Mouse (Mus musculus) liver, embryonic 11.5 days (tissue): Measurements from ENCODE around the gene Cdk9. TPM values are rescaled to one million over a fixed set of nuclear protein-coding genes. Genes with fewer than 3 reads are reported as not detected.

Experiments used
- ATAC-seq: fragments of 200-750 bp; cut with Nextera tagmentation; replicated peaks from 2 replicates; pipeline ENCODE4 v1.8.0; 2017; ENCODE audit warnings: moderate number of reproducible peaks, mild to moderate bottlenecking, moderate TSS enrichment, moderate library complexity; ENCODE audit not compliant: low FRiP score
- DNase-seq: peaks from one replicate; pipeline ENCODE4 v3.0.0-alpha.2; 2017; ENCODE audit warnings: low spot score
- H3K27ac ChIP-seq: fragments of 300-500 bp; sonication (generic); 2 replicates; pipeline ENCODE4 v1.5.1; 2014; ENCODE audit warnings: mild to moderate bottlenecking, low read depth, low read length, control low read depth
- H3K27me3 ChIP-seq: fragments of 300-500 bp; sonication (generic); replicated peaks from 2 replicates; pipeline ENCODE4 v1.6.1; 2014; ENCODE audit warnings: low read length, mixed read lengths; ENCODE audit not compliant: control insufficient read depth, insufficient read depth
- H3K36me3 ChIP-seq: fragments of 300-500 bp; sonication (generic); 2 replicates; pipeline ENCODE4 v1.6.1; 2014; ENCODE audit warnings: mild to moderate bottlenecking, low read length, moderate library complexity, mixed read lengths; ENCODE audit not compliant: control insufficient read depth, insufficient read depth
- H3K4me1 ChIP-seq: fragments of 300-500 bp; sonication (generic); replicated peaks from 2 replicates; pipeline ENCODE4 v1.6.1; 2014; ENCODE audit warnings: low read length, mixed read lengths; ENCODE audit not compliant: control insufficient read depth, insufficient read depth
- H3K4me2 ChIP-seq: fragments of 300-500 bp; sonication (generic); 2 replicates; pipeline ENCODE4 v1.6.1; 2014; ENCODE audit warnings: mild to moderate bottlenecking, control low read depth, moderate library complexity
- H3K4me3 ChIP-seq: fragments of 300-500 bp; sonication (generic); 2 replicates; pipeline ENCODE4 v1.5.1; 2014; ENCODE audit warnings: low read depth, low read length, control low read depth
- H3K9ac ChIP-seq: fragments of 300-500 bp; sonication (generic); 2 replicates; pipeline ENCODE4 v1.6.1; 2014; ENCODE audit warnings: low read depth, low read length, control low read depth
- H3K9me3 ChIP-seq: fragments of 300-500 bp; sonication (generic); 2 replicates; pipeline ENCODE4 v1.6.1; 2016; ENCODE audit warnings: low read length, inconsistent platforms, mixed read lengths; ENCODE audit not compliant: control insufficient read depth
- WGBS: fragments of 180-500 bp; shearing (Covaris S2); extraction: QIAGEN DNeasy Blood & Tissue Kit; methylation state at CpG from one replicate; pipeline ENCODE4 v1.1.7; 2014; 5-methylcytosine and 5-hydroxymethylcytosine counted together
- polyA plus RNA-seq: library from polyadenylated mRNA; unstranded; fragments of >200 nt; fragmentation: Nextera tagmentation; extraction: Ambion mirVana; gene quantifications from 2 replicates; pipeline ENCODE4 v1.2.1, GENCODE M21; 2014

Gene Cdk9
- polyA plus RNA-seq, 1 experiment from 2014 or later = 83.4 TPM

GRCm38 (mm10) chr2:32718761-32719160 is 5.9 kb upstream of the Cdk9 start:
- Histone ChIP-seq H3K36me3 (no peaks in the 10 kb centered on the region), H3K4me2 (no peak overlapping the region), H3K27ac (no peak overlapping the region), H3K9ac (no peak overlapping the region), H3K4me1 (peaks cover 28% of the 10 kb centered on the region), H3K27me3 (no peaks in the 10 kb centered on the region), H3K9me3 (no peaks in the 10 kb centered on the region; the same call in 1 of the 2 replicates), H3K4me3 (no peak overlapping the region)
- DNase-seq = no peak
- ATAC-seq = no peak
- 64% methylated on average over 9 of the region's 9 CpGs for WGBS

- H3K9ac ChIP-seq = peak overlapping the region; percentile 10; the same call in 1 of the 2 replicates
- 32% methylated on average over 4 of the region's 4 CpGs for WGBS
- peak overlapping the region; percentile 70 for H3K27ac ChIP-seq
- no peaks in the 10 kb centered on the region; the same call in 1 of the 2 replicates for H3K9me3 ChIP-seq
- no peak overlapping the region for H3K4me3 ChIP-seq
- no peak for DNase-seq
- H3K4me1 ChIP-seq = peaks cover 31% of the 10 kb centered on the region
- peaks cover 11% of the 10 kb centered on the region for H3K36me3 ChIP-seq
- H3K4me2 ChIP-seq = peak overlapping the region; percentile 20; the same call in 1 of the 2 replicates
- ATAC-seq = no peak
- H3K27me3 ChIP-seq = no peaks in the 10 kb centered on the region
These were observed 2.1 kb upstream of the Cdk9 start for GRCm38 (mm10) chr2:32714987-32715425.

- peaks cover 31% of the 10 kb centered on the region for H3K4me1 ChIP-seq
- WGBS = 32% methylated on average over 11 of the region's 11 CpGs
- 0 out of 2 replicates have a peak overlapping the region, but pooled peaks have one; percentile 25 for H3K9ac ChIP-seq
- H3K4me3 ChIP-seq = 0 out of 2 replicates have a peak overlapping the region, but pooled peaks have one; percentile 89
- no peak for DNase-seq
- ATAC-seq = no peak
- H3K4me2 ChIP-seq = peak overlapping the region; percentile 76
- H3K9me3 ChIP-seq = no peaks in the 10 kb centered on the region; the same call in 1 of the 2 replicates
- H3K36me3 ChIP-seq = peaks cover 17% of the 10 kb centered on the region
- peak overlapping the region; percentile 94; the same call in 1 of the 2 replicates for H3K27ac ChIP-seq
- H3K27me3 ChIP-seq = no peaks in the 10 kb centered on the region
These were observed 1.5 kb upstream of the Cdk9 start for GRCm38 (mm10) chr2:32714117-32714986.

GRCm38 (mm10) chr2:32712586-32712933 is 316 bp downstream of the Cdk9 start:
- Histone ChIP-seq H3K27me3 (no peaks in the 10 kb centered on the region), H3K4me1 (peaks cover 31% of the 10 kb centered on the region), H3K27ac (peak overlapping the region; percentile 94), H3K9ac (peak overlapping the region; percentile 80), H3K4me3 (peak overlapping the region; percentile 89), H3K9me3 (no peaks in the 10 kb centered on the region; the same call in 1 of the 2 replicates), H3K36me3 (peaks cover 30% of the 10 kb centered on the region), H3K4me2 (peak overlapping the region; percentile 76)
- WGBS = under 1% methylated on average over 34 of the region's 44 CpGs
- DNase-seq (peak; percentile 95), ATAC-seq (peak; percentile 87)

GRCm38 (mm10) chr2:32712108-32712551 is 746 bp downstream of the Cdk9 start:
- WGBS = under 1% methylated on average over 41 of the region's 41 CpGs
- H3K27ac ChIP-seq = peak overlapping the region; percentile 94
- peaks cover 31% of the 10 kb centered on the region for H3K4me1 ChIP-seq
- H3K27me3 ChIP-seq = no peaks in the 10 kb centered on the region
- peaks cover 32% of the 10 kb centered on the region for H3K36me3 ChIP-seq
- H3K9me3 ChIP-seq = no peaks in the 10 kb centered on the region; the same call in 1 of the 2 replicates
- peak; percentile 76 for DNase-seq
- H3K4me2 ChIP-seq = peak overlapping the region; percentile 76
- ATAC-seq = peak; percentile 73
- H3K4me3 ChIP-seq = peak overlapping the region; percentile 89
- peak overlapping the region; percentile 80 for H3K9ac ChIP-seq

- H3K9ac ChIP-seq = peak overlapping the region; percentile 80
- no peaks in the 10 kb centered on the region for H3K27me3 ChIP-seq
- no peak for DNase-seq
- 26% methylated on average over 9 of the region's 9 CpGs for WGBS
- peaks cover 38% of the 10 kb centered on the region for H3K36me3 ChIP-seq
- no peaks in the 10 kb centered on the region for H3K9me3 ChIP-seq
- H3K27ac ChIP-seq = peak overlapping the region; percentile 94
- ATAC-seq = no peak
- peaks cover 31% of the 10 kb centered on the region for H3K4me1 ChIP-seq
- peak overlapping the region; percentile 76 for H3K4me2 ChIP-seq
- peak overlapping the region; percentile 89 for H3K4me3 ChIP-seq
These were observed 1.4 kb downstream of the Cdk9 start for GRCm38 (mm10) chr2:32711301-32712056.

GRCm38 (mm10) chr2:32710425-32710824 is 2.5 kb downstream of the Cdk9 start:
- DNase-seq (no peak), ATAC-seq (no peak)
- H3K9me3 ChIP-seq = no peaks in the 10 kb centered on the region
- H3K36me3 ChIP-seq = peaks cover 46% of the 10 kb centered on the region
- 68% methylated on average over 5 of the region's 5 CpGs for WGBS
- no peak overlapping the region for H3K4me3 ChIP-seq
- H3K4me1 ChIP-seq = peaks cover 31% of the 10 kb centered on the region
- H3K9ac ChIP-seq = no peak overlapping the region
- H3K4me2 ChIP-seq = no peak overlapping the region; the same call in 1 of the 2 replicates
- no peak overlapping the region; the same call in 1 of the 2 replicates for H3K27ac ChIP-seq
- no peaks in the 10 kb centered on the region for H3K27me3 ChIP-seq

GRCm38 (mm10) chr2:32709521-32710137 is 3.2 kb downstream of the Cdk9 start:
- H3K9ac ChIP-seq = no peak overlapping the region
- ATAC-seq = no peak
- 91% methylated on average over 20 of the region's 20 CpGs for WGBS

More at GRCm38 (mm10) chr2:32709521-32710137, 3.2 kb downstream of the Cdk9 start:
- Histone ChIP-seq H3K4me1 (peaks cover 23% of the 10 kb centered on the region), H3K9me3 (no peaks in the 10 kb centered on the region), H3K4me3 (no peak overlapping the region), H3K27me3 (no peaks in the 10 kb centered on the region), H3K4me2 (no peak overlapping the region), H3K36me3 (peaks cover 52% of the 10 kb centered on the region), H3K27ac (no peak overlapping the region)
- no peak for DNase-seq
